Mouse (Mus musculus): ENCODE results near the gene Astn2. TPM values are rescaled to one million over a fixed set of nuclear protein-coding genes. Genes with fewer than 3 reads are reported as not detected.

The Astn2 gene
- polyA plus RNA-seq, 1 experiment from 2014 or later = 0.14 TPM

DNA sequence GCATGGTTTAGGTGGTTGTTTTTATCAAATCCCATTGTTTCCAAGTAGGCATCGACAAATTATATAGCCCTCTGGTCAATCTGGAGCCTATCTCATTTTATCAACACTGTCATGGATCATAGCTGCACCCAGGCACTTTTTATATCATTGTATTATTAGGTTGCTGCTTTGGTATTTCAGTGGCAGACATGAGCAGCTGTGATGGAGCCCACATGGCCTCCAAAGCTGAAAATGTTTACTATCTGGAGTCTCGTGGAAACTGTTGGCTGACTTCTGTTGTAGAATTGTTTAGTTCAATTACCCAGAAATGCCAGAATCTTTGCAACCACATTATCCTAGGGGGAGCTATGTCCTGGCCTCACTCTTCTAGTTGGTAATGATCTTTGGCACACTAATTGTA is 732.1 kb downstream of the Astn2 start:
- WGBS = 23% methylated on average over 2 of the region's 2 CpGs
- no peaks in the 10 kb centered on the region for H3K9me3 ChIP-seq (replicated peaks; ENCODE audit: control insufficient read depth, low read length)
- H3K36me3 ChIP-seq (ENCODE audit: control insufficient read depth, insufficient read depth) = no peaks in the 10 kb centered on the region
- H3K4me3 ChIP-seq (ENCODE audit: low read length) = no peak overlapping the region
- H3K27ac ChIP-seq (ENCODE audit: low read length) = 0 out of 2 replicates have a peak overlapping the region, but pooled peaks have one; percentile 27
- H3K9ac ChIP-seq (ENCODE audit: low read length) = no peak overlapping the region
- no peaks in the 10 kb centered on the region for H3K27me3 ChIP-seq (ENCODE audit: control insufficient read depth, insufficient read depth, low read length)
- no peak for ATAC-seq (replicated peaks; ENCODE audit: extremely low read depth, insufficient read depth, low FRiP score)
- no peak overlapping the region for H3K4me2 ChIP-seq (ENCODE audit: low read depth, low read length)
- H3K4me1 ChIP-seq (ENCODE audit: control insufficient read depth, insufficient read depth, low read length) = peaks cover 10% of the 10 kb centered on the region; the same call in 1 of the 2 replicates

GRCm38 (mm10) chr4:65671585-65672184 is 732.7 kb downstream of the Astn2 start:
- no peaks in the 10 kb centered on the region for H3K36me3 ChIP-seq (ENCODE audit: control insufficient read depth, insufficient read depth)
- WGBS = 26% methylated on average over 6 of the region's 6 CpGs
- no peak overlapping the region for H3K4me3 ChIP-seq (ENCODE audit: low read length)
- H3K9ac ChIP-seq (ENCODE audit: low read length) = no peak overlapping the region
- H3K9me3 ChIP-seq (replicated peaks; ENCODE audit: control insufficient read depth, low read length) = no peaks in the 10 kb centered on the region
- peak overlapping the region; percentile 69 for H3K27ac ChIP-seq (ENCODE audit: low read length)
- ATAC-seq (replicated peaks; ENCODE audit: extremely low read depth, insufficient read depth, low FRiP score) = no peak
- H3K27me3 ChIP-seq (ENCODE audit: control insufficient read depth, insufficient read depth, low read length) = no peaks in the 10 kb centered on the region
- H3K4me2 ChIP-seq (ENCODE audit: low read depth, low read length) = no peak overlapping the region
- peaks cover 10% of the 10 kb centered on the region; the same call in 1 of the 2 replicates for H3K4me1 ChIP-seq (ENCODE audit: control insufficient read depth, insufficient read depth, low read length)

DNA sequence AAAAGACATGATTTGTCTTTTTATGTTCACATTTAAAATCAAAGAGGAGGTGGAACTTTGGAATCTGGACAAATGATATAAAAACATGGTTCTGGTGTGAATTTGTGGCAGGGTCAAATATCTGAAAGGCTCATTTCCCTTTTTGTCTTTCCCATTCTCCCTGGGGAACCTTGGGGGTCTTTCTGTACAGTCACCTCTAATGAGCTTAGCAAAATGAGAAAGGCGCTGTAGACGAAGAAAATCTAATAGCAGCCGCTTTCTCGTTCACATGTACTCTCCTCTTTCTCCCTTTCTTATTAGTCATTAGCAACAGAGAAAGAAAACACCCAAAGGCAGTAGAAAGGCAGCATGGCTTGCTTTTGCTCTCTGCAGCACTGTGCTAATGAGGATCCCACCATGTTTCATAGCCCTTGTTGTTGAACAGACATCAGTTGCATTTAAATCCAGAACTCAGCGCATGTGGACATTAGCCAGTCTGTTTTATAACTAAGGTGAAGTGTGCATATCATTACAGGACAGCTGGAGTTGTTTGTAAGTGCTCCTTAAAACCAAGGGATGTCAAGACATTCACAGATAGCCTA is 737.3 kb downstream of the Astn2 start:
- 84% methylated on average over 5 of the region's 5 CpGs for WGBS
- Histone ChIP-seq H3K4me3 (ENCODE audit: low read length) (no peak overlapping the region), H3K27ac (ENCODE audit: low read length) (no peak overlapping the region), H3K9me3 (replicated peaks; ENCODE audit: control insufficient read depth, low read length) (no peaks in the 10 kb centered on the region), H3K4me1 (ENCODE audit: control insufficient read depth, insufficient read depth, low read length) (peaks cover 6% of the 10 kb centered on the region; the same call in 1 of the 2 replicates), H3K27me3 (ENCODE audit: control insufficient read depth, insufficient read depth, low read length) (no peaks in the 10 kb centered on the region), H3K4me2 (ENCODE audit: low read depth, low read length) (no peak overlapping the region), H3K36me3 (ENCODE audit: control insufficient read depth, insufficient read depth) (no peaks in the 10 kb centered on the region), H3K9ac (ENCODE audit: low read length) (no peak overlapping the region)
- no peak for ATAC-seq (replicated peaks; ENCODE audit: extremely low read depth, insufficient read depth, low FRiP score)

- Histone ChIP-seq H3K27ac (ENCODE audit: low read length) (no peak overlapping the region), H3K4me2 (ENCODE audit: low read depth, low read length) (no peak overlapping the region), H3K9ac (ENCODE audit: low read length) (no peak overlapping the region), H3K27me3 (ENCODE audit: control insufficient read depth, insufficient read depth, low read length) (no peaks in the 10 kb centered on the region), H3K9me3 (replicated peaks; ENCODE audit: control insufficient read depth, low read length) (no peaks in the 10 kb centered on the region), H3K4me1 (ENCODE audit: control insufficient read depth, insufficient read depth, low read length) (no peaks in the 10 kb centered on the region), H3K4me3 (ENCODE audit: low read length) (no peak overlapping the region), H3K36me3 (ENCODE audit: control insufficient read depth, insufficient read depth) (no peaks in the 10 kb centered on the region)
- no peak for ATAC-seq (replicated peaks; ENCODE audit: extremely low read depth, insufficient read depth, low FRiP score)
- 80% methylated on average over 6 of the region's 6 CpGs for WGBS
Observed at GRCm38 (mm10) chr4:65663176-65663575, 741.2 kb downstream of the Astn2 start.

GRCm38 (mm10) chr4:65654723-65655122 is 749.7 kb downstream of the Astn2 start:
- peaks cover 18% of the 10 kb centered on the region for H3K4me1 ChIP-seq (ENCODE audit: control insufficient read depth, insufficient read depth, low read length)
- H3K36me3 ChIP-seq (ENCODE audit: control insufficient read depth, insufficient read depth) = no peaks in the 10 kb centered on the region
- peak; percentile 59; the same call in 1 of the 2 replicates for ATAC-seq (replicated peaks; ENCODE audit: extremely low read depth, insufficient read depth, low FRiP score)
- no peaks in the 10 kb centered on the region for H3K9me3 ChIP-seq (replicated peaks; ENCODE audit: control insufficient read depth, low read length)
- no peak overlapping the region for H3K9ac ChIP-seq (ENCODE audit: low read length)
- H3K4me3 ChIP-seq (ENCODE audit: low read length) = no peak overlapping the region
- H3K4me2 ChIP-seq (ENCODE audit: low read depth, low read length) = no peak overlapping the region
- WGBS = 0% methylated on average over 2 of the region's 2 CpGs
- no peak overlapping the region for H3K27ac ChIP-seq (ENCODE audit: low read length)
- H3K27me3 ChIP-seq (ENCODE audit: control insufficient read depth, insufficient read depth, low read length) = no peaks in the 10 kb centered on the region

GRCm38 (mm10) chr4:65642611-65643010 is 761.8 kb downstream of the Astn2 start:
- Histone ChIP-seq H3K9ac (ENCODE audit: low read length) (no peak overlapping the region), H3K36me3 (ENCODE audit: control insufficient read depth, insufficient read depth) (no peaks in the 10 kb centered on the region), H3K4me2 (ENCODE audit: low read depth, low read length) (no peak overlapping the region), H3K27me3 (ENCODE audit: control insufficient read depth, insufficient read depth, low read length) (no peaks in the 10 kb centered on the region), H3K4me3 (ENCODE audit: low read length) (no peak overlapping the region), H3K4me1 (ENCODE audit: control insufficient read depth, insufficient read depth, low read length) (no peaks in the 10 kb centered on the region), H3K27ac (ENCODE audit: low read length) (no peak overlapping the region), H3K9me3 (replicated peaks; ENCODE audit: control insufficient read depth, low read length) (no peaks in the 10 kb centered on the region)
- 65% methylated on average over 5 of the region's 5 CpGs for WGBS
- ATAC-seq (replicated peaks; ENCODE audit: extremely low read depth, insufficient read depth, low FRiP score) = no peak

DNA sequence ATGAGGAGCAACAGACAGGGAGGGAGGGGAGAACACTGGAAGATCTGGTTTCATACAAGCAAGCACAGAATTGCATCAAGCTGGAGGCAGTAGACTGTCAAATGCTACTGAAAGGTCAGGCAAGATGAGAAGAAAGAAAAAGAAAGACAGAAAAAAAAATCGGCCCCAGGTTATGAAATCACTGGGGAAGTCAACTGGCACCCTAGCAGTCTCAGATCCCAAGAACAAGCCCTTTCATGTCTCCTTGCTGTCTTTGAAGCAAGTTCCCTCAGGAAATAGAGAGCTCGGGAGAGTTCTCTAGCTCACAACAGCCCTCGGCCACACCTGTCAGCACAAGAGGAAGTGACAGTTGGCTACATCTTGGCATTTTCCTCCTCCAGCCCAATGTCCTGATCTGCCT is 766.2 kb downstream of the Astn2 start:
- WGBS = 62% methylated on average over 3 of the region's 3 CpGs
- Histone ChIP-seq H3K9me3 (replicated peaks; ENCODE audit: control insufficient read depth, low read length) (no peaks in the 10 kb centered on the region), H3K4me2 (ENCODE audit: low read depth, low read length) (no peak overlapping the region), H3K36me3 (ENCODE audit: control insufficient read depth, insufficient read depth) (no peaks in the 10 kb centered on the region), H3K4me3 (ENCODE audit: low read length) (no peak overlapping the region), H3K4me1 (ENCODE audit: control insufficient read depth, insufficient read depth, low read length) (no peaks in the 10 kb centered on the region), H3K27me3 (ENCODE audit: control insufficient read depth, insufficient read depth, low read length) (no peaks in the 10 kb centered on the region), H3K27ac (ENCODE audit: low read length) (no peak overlapping the region), H3K9ac (ENCODE audit: low read length) (no peak overlapping the region)
- no peak for ATAC-seq (replicated peaks; ENCODE audit: extremely low read depth, insufficient read depth, low FRiP score)

- H3K4me2 ChIP-seq (ENCODE audit: low read depth, low read length) = no peak overlapping the region
- H3K27ac ChIP-seq (ENCODE audit: low read length) = no peak overlapping the region
- H3K27me3 ChIP-seq (ENCODE audit: control insufficient read depth, insufficient read depth, low read length) = no peaks in the 10 kb centered on the region
- H3K9me3 ChIP-seq (replicated peaks; ENCODE audit: control insufficient read depth, low read length) = no peaks in the 10 kb centered on the region
- WGBS = 81% methylated on average over 3 of the region's 3 CpGs
- no peaks in the 10 kb centered on the region for H3K4me1 ChIP-seq (ENCODE audit: control insufficient read depth, insufficient read depth, low read length)
- ATAC-seq (replicated peaks; ENCODE audit: extremely low read depth, insufficient read depth, low FRiP score) = no peak
- no peak overlapping the region for H3K9ac ChIP-seq (ENCODE audit: low read length)
- peaks cover 18% of the 10 kb centered on the region for H3K36me3 ChIP-seq (ENCODE audit: control insufficient read depth, insufficient read depth)
- no peak overlapping the region for H3K4me3 ChIP-seq (ENCODE audit: low read length)
Observed at GRCm38 (mm10) chr4:65620125-65620524, 784.3 kb downstream of the Astn2 start.

- 92% methylated on average over 14 of the region's 14 CpGs for WGBS
Observed at GRCm38 (mm10) chr4:65613135-65613534, 791.3 kb downstream of the Astn2 start.

More at GRCm38 (mm10) chr4:65613135-65613534, 791.3 kb downstream of the Astn2 start:
- Histone ChIP-seq H3K27ac (ENCODE audit: low read length) (no peak overlapping the region), H3K9me3 (replicated peaks; ENCODE audit: control insufficient read depth, low read length) (no peaks in the 10 kb centered on the region), H3K4me2 (ENCODE audit: low read depth, low read length) (no peak overlapping the region), H3K4me3 (ENCODE audit: low read length) (no peak overlapping the region), H3K27me3 (ENCODE audit: control insufficient read depth, insufficient read depth, low read length) (no peaks in the 10 kb centered on the region), H3K36me3 (ENCODE audit: control insufficient read depth, insufficient read depth) (peaks cover 34% of the 10 kb centered on the region), H3K9ac (ENCODE audit: low read length) (no peak overlapping the region), H3K4me1 (ENCODE audit: control insufficient read depth, insufficient read depth, low read length) (peaks cover under 1% of the 10 kb centered on the region; the same call in 1 of the 2 replicates)
- no peak for ATAC-seq (replicated peaks; ENCODE audit: extremely low read depth, insufficient read depth, low FRiP score)
